Mouse (Mus musculus): Measurements from ENCODE around the gene BC005537. TPM values are rescaled to one million over a fixed set of nuclear protein-coding genes. Genes with fewer than 3 reads are reported as not detected.
"Not testable (repeated sequence)": the region's sequence is repeated elsewhere in the genome, so short reads cannot be mapped to it uniquely, and the experiment has no call there.

The BC005537 gene
- total RNA-seq, 1 experiment from 2014 or later, result 62.4 TPM

- peak; percentile 89 for ATAC-seq (replicated peaks; ENCODE audit: insufficient number of reproducible peaks, low FRiP score, low TSS enrichment, poor library complexity, severe bottlenecking)
These were observed 30.1 kb downstream of the BC005537 start, which contains the start of the genes Acot13 and Tdp2 for GRCm38 (mm10) chr13:24831353-24832130. TSS of gene Acot13 (minus strand) at chr13:24831540. TSS of gene Tdp2 (plus strand) at chr13:24831679.

DNA sequence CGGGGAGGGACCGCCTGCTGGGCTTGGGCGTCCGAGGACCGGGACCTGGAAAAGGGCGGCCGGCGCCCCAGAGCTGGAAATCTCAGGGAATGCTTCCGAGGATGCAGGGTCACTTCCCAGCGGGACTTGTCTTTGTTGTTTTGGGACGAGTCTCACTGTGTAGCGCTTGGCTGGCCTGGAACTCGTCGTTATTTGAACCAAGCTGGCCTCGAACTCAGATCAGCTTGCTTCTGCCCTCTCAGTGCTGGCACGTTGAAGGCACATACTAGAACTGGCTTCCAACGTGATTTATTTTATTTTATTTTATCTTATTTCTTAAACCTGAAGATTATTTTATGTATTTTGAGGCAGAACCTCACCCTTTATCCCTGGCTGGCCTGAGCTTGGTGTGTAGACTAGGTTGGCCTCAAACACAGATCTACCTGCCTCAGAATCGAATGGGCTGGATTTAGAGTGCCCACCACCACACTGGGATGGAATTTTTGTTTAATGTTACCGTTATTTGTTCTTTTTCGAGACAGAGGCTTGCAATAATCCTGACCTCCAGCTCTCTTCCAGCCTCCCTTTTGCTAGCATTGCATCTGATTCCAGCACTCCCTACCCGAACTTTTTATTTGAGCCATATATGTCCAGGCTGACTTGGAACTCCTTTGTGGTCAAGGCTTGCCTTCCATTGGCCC, 30.8 kb downstream of the BC005537 start:
- ATAC-seq (replicated peaks; ENCODE audit: insufficient number of reproducible peaks, low FRiP score, low TSS enrichment, poor library complexity, severe bottlenecking), result no peak

- ATAC-seq (replicated peaks; ENCODE audit: insufficient number of reproducible peaks, low FRiP score, low TSS enrichment, poor library complexity, severe bottlenecking), result no peak
These were observed 31.3 kb downstream of the BC005537 start for GRCm38 (mm10) chr13:24832811-24833155.

GRCm38 (mm10) chr13:24837765-24838164, 36.3 kb downstream of the BC005537 start:
- not testable (repeated sequence) for ATAC-seq (replicated peaks; ENCODE audit: insufficient number of reproducible peaks, low FRiP score, low TSS enrichment, poor library complexity, severe bottlenecking)

DNA sequence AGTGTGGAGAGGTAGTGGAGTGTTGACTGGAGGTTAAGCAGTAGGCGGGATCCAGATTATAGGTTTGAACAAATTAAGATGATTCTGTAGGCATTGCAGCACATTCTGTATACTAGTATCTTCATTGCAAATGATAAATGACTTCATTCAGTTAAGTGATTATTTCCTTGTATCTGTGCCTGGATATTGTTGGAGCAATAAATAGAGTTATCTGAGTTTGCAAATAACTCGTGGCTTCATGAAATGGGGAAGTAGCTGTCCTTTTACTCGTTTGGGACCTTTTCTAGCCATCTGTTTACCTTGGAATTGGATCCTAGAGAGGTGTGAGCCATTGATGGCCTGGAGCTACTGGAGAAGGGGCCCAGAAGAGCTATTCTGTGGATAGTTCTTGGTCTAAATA, 38.4 kb downstream of the BC005537 start:
- no peak for ATAC-seq (replicated peaks; ENCODE audit: insufficient number of reproducible peaks, low FRiP score, low TSS enrichment, poor library complexity, severe bottlenecking)

- no peak for ATAC-seq (replicated peaks; ENCODE audit: insufficient number of reproducible peaks, low FRiP score, low TSS enrichment, poor library complexity, severe bottlenecking)
These were observed 40.2 kb downstream of the BC005537 start for GRCm38 (mm10) chr13:24841702-24842101.

- no peak for ATAC-seq (replicated peaks; ENCODE audit: insufficient number of reproducible peaks, low FRiP score, low TSS enrichment, poor library complexity, severe bottlenecking)
These were observed 43.8 kb downstream of the BC005537 start, which contains the start of gene D130043K22Rik for GRCm38 (mm10) chr13:24844983-24845955. TSS of gene D130043K22Rik (plus strand) at chr13:24845135.

GRCm38 (mm10) chr13:24849318-24849717, 47.9 kb downstream of the BC005537 start:
- no peak for ATAC-seq (replicated peaks; ENCODE audit: insufficient number of reproducible peaks, low FRiP score, low TSS enrichment, poor library complexity, severe bottlenecking)

- no peak for ATAC-seq (replicated peaks; ENCODE audit: insufficient number of reproducible peaks, low FRiP score, low TSS enrichment, poor library complexity, severe bottlenecking)
These were observed 50.5 kb downstream of the BC005537 start for GRCm38 (mm10) chr13:24851989-24852388.

DNA sequence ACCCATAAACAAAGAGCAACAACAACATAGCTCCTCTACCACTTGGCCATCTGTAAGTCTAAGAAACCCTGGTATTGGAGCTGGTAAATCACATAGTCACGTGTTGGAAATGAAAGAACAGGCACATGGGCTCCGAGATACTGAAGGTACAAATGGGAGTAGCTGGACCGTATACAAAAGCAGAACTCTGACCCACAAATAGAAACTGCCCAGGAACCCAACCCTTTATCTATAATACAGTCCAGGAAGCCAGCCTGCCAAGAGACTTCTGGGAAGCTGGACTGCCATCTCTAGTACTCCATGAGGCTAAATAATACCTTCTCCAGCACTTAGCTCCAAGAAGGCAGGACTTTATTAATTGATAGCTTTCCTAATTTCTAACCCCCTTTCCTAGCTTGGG, 51.1 kb downstream of the BC005537 start:
- ATAC-seq (replicated peaks; ENCODE audit: insufficient number of reproducible peaks, low FRiP score, low TSS enrichment, poor library complexity, severe bottlenecking), result no peak

DNA sequence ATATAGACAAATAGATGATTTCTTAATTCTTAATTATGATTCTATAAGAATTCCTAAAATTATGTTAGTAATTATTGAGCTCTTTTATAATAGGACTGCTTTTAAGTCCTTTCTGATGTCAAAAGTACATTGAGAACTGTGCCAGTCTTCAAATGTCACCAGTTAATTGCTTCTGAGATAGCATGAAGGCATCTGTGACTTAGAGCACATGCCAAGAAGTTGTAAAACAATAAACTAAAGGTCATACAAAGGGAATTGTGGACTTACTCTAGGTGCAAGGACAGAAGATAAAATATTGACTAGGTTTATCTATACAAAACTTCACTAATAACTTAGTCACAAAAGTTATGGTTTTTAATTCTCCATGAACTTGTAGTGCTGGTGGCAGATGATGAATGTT, 57.7 kb downstream of the BC005537 start:
- ATAC-seq (replicated peaks; ENCODE audit: insufficient number of reproducible peaks, low FRiP score, low TSS enrichment, poor library complexity, severe bottlenecking), result no peak

DNA sequence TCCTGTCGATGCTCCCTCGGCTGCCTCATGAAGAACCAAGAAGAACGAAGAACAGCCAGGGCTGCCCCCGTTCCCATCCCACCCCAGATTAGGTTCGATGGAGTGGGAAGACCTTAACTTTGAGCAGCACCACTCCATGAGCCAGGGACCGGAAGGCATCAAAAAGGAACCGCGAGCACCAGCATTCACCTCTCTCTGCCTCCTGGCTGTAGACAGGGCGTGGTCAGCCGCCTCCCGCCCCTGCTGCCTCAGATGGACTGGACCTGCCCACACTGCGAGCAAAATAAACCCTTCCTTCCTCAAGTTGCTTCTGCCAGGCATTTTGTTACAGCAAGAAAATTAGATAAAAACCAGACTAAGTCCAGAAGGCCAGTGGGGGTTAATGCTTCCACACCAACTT, 59.6 kb downstream of the BC005537 start:
- no peak for ATAC-seq (replicated peaks; ENCODE audit: insufficient number of reproducible peaks, low FRiP score, low TSS enrichment, poor library complexity, severe bottlenecking)

- no peak for ATAC-seq (replicated peaks; ENCODE audit: insufficient number of reproducible peaks, low FRiP score, low TSS enrichment, poor library complexity, severe bottlenecking)
These were observed 60.6 kb downstream of the BC005537 start for GRCm38 (mm10) chr13:24862021-24862420.

- ATAC-seq (replicated peaks; ENCODE audit: insufficient number of reproducible peaks, low FRiP score, low TSS enrichment, poor library complexity, severe bottlenecking), result no peak
These were observed 61.1 kb downstream of the BC005537 start for GRCm38 (mm10) chr13:24862520-24862919.

Other genes starting within 250 kb of the BC005537 start
- 128 to 224 TPM (median 134 TPM) in 3 replicates for gene Ripor2, start 219.5 kb upstream of the BC005537 start, total RNA-seq (2017)
- gene Armh2, start 60.4 kb upstream of the BC005537 start, total RNA-seq (2017), result not detected in 3 replicates
- 27.5 to 35.1 TPM (median 30.2 TPM) in 3 replicates for gene Gmnn, start 39.7 kb upstream of the BC005537 start, total RNA-seq (2017)
- gene Acot13, start 29.9 kb downstream of the BC005537 start, total RNA-seq (2017), result 27.0 to 33.5 TPM (median 33.2 TPM) in 3 replicates
- 44.8 to 50.7 TPM (median 49.0 TPM) in 3 replicates for gene Tdp2, start 30.0 kb downstream of the BC005537 start, total RNA-seq (2017)
- gene D130043K22Rik, start 43.5 kb downstream of the BC005537 start, total RNA-seq (2017), result not detected in 3 replicates
- 0.19 TPM in 1 of 3 replicates, not detected in the others for gene Aldh5a1, start 136.0 kb downstream of the BC005537 start, total RNA-seq (2017)
- gene Gpld1, start 141.5 kb downstream of the BC005537 start, total RNA-seq (2017), result 0.11 to 1.8 TPM (median 0.39 TPM) in 3 replicates
- gene Mrs2, start 218.7 kb downstream of the BC005537 start, total RNA-seq (2017), result 9.5 to 21.8 TPM (median 19.0 TPM) in 3 replicates

Measured in monocyte, adult 5-6 weeks (primary cell).